Mouse (Mus musculus) midbrain, embryonic 13.5 days (tissue): Measurements from ENCODE around the gene Ints14. TPM values are rescaled to one million over a fixed set of nuclear protein-coding genes. Genes with fewer than 3 reads are reported as not detected.
A peak's percentile ranks its signal among the peaks of the same experiment; 100 is the strongest.
"Not testable (repeated sequence)": the region's sequence is repeated elsewhere in the genome, so short reads cannot be mapped to it uniquely, and the experiment has no call there.

ENCODE experiments used
- ATAC-seq: fragments of 200-750 bp; cut with Nextera tagmentation; 2 replicates; pipeline ENCODE4 v1.8.0; 2017; ENCODE audit warnings: mild to moderate bottlenecking, moderate TSS enrichment, moderate library complexity
- H3K27ac ChIP-seq: fragments of 300-500 bp; sonication (generic); 2 replicates; pipeline ENCODE4 v1.5.1; 2015; ENCODE audit warnings: inconsistent platforms, mild to moderate bottlenecking, moderate library complexity
- H3K27me3 ChIP-seq: fragments of 300-500 bp; sonication (generic); 2 replicates; pipeline ENCODE4 v1.6.1; 2015; ENCODE audit warnings: mild to moderate bottlenecking, inconsistent platforms
- H3K36me3 ChIP-seq: fragments of 300-500 bp; sonication (generic); 2 replicates; pipeline ENCODE4 v1.6.1; 2015; ENCODE audit warnings: mild to moderate bottlenecking, inconsistent platforms
- H3K4me1 ChIP-seq: fragments of 300-500 bp; sonication (generic); replicated peaks from 2 replicates; pipeline ENCODE4 v1.6.1; 2015; ENCODE audit warnings: inconsistent platforms
- H3K4me2 ChIP-seq: fragments of 300-500 bp; sonication (generic); replicated peaks from 2 replicates; pipeline ENCODE4 v1.6.1; 2015; ENCODE audit warnings: moderate library complexity, mild to moderate bottlenecking, inconsistent platforms
- H3K4me3 ChIP-seq: fragments of 300-500 bp; sonication (generic); replicated peaks from 2 replicates; pipeline ENCODE4 v1.5.1; 2015; ENCODE audit warnings: mild to moderate bottlenecking, inconsistent platforms
- H3K9ac ChIP-seq: fragments of 300-500 bp; sonication (generic); replicated peaks from 2 replicates; pipeline ENCODE4 v1.6.1; 2015; ENCODE audit warnings: mild to moderate bottlenecking, inconsistent platforms
- H3K9me3 ChIP-seq: fragments of 300-500 bp; sonication (generic); 2 replicates; pipeline ENCODE4 v1.6.1; 2016; ENCODE audit warnings: mild to moderate bottlenecking, inconsistent platforms
- WGBS: fragments of 180-500 bp; shearing (Covaris S2); methylation state at CpG from one replicate; pipeline ENCODE4 v1.1.7; 2015; 5-methylcytosine and 5-hydroxymethylcytosine counted together
- polyA plus RNA-seq: library from polyadenylated mRNA; unstranded; fragments of >200 nt; fragmentation: Nextera tagmentation; extraction: Ambion mirVana; gene quantifications from 2 replicates; pipeline ENCODE4 v1.2.1, GENCODE M21; 2015

Ints14 gene
- polyA plus RNA-seq, 1 experiment from 2014 or later, result 50.3 TPM

GRCm38 (mm10) chr9:65021887-65022579 is 61.3 kb downstream of the Ints14 start:
- Histone ChIP-seq H3K27ac (peak overlapping the region; percentile 94), H3K9ac (peak overlapping the region; percentile 99), H3K4me1 (peaks cover 50% of the 10 kb centered on the region), H3K36me3 (no peaks in the 10 kb centered on the region), H3K4me2 (peak overlapping the region; percentile 84), H3K9me3 (no peaks in the 10 kb centered on the region), H3K4me3 (peak overlapping the region; percentile 99), H3K27me3 (0 out of 2 replicates have a peak, but pooled peaks cover 12% of the 10 kb centered on the region)
- ATAC-seq, result no peak
- WGBS, result 19% methylated on average over 9 of the region's 9 CpGs

- Histone ChIP-seq H3K27me3 (0 out of 2 replicates have a peak, but pooled peaks cover 12% of the 10 kb centered on the region), H3K9ac (0 out of 2 replicates have a peak overlapping the region, but pooled peaks have one; percentile 99), H3K36me3 (no peaks in the 10 kb centered on the region), H3K4me3 (no peak overlapping the region), H3K27ac (peak overlapping the region; percentile 94; the same call in 1 of the 2 replicates), H3K4me2 (peak overlapping the region; percentile 84; the same call in 1 of the 2 replicates), H3K9me3 (no peaks in the 10 kb centered on the region), H3K4me1 (peaks cover 44% of the 10 kb centered on the region)
- no peak for ATAC-seq
- 66% methylated on average over 4 of the region's 4 CpGs for WGBS
These were observed 62.0 kb downstream of the Ints14 start for GRCm38 (mm10) chr9:65022580-65023135.

- H3K36me3 ChIP-seq, result no peaks in the 10 kb centered on the region
- WGBS, result 90% methylated on average over 3 of the region's 3 CpGs
- H3K9me3 ChIP-seq, result no peaks in the 10 kb centered on the region
- H3K27me3 ChIP-seq, result 0 out of 2 replicates have a peak, but pooled peaks cover 12% of the 10 kb centered on the region
- ATAC-seq, result no peak
- no peak overlapping the region for H3K27ac ChIP-seq
- H3K4me2 ChIP-seq, result no peak overlapping the region
- no peak overlapping the region for H3K9ac ChIP-seq
- H3K4me1 ChIP-seq, result peaks cover 36% of the 10 kb centered on the region
- no peak overlapping the region for H3K4me3 ChIP-seq
These were observed 62.7 kb downstream of the Ints14 start for GRCm38 (mm10) chr9:65023447-65023846.

GRCm38 (mm10) chr9:65027241-65027640 is 66.5 kb downstream of the Ints14 start:
- H3K27ac ChIP-seq, result no peak overlapping the region
- H3K4me2 ChIP-seq, result no peak overlapping the region
- H3K9me3 ChIP-seq, result no peaks in the 10 kb centered on the region
- no peak overlapping the region for H3K9ac ChIP-seq
- no peak for ATAC-seq
- peaks cover 11% of the 10 kb centered on the region for H3K4me1 ChIP-seq
- H3K27me3 ChIP-seq, result 0 out of 2 replicates have a peak, but pooled peaks cover 12% of the 10 kb centered on the region
- no peaks in the 10 kb centered on the region for H3K36me3 ChIP-seq
- no peak overlapping the region for H3K4me3 ChIP-seq
- 79% methylated on average over 7 of the region's 7 CpGs for WGBS

GRCm38 (mm10) chr9:65028313-65028712 is 67.6 kb downstream of the Ints14 start:
- no peak overlapping the region for H3K4me2 ChIP-seq
- WGBS, result 88% methylated on average over 5 of the region's 5 CpGs
- H3K36me3 ChIP-seq, result no peaks in the 10 kb centered on the region
- H3K9ac ChIP-seq, result no peak overlapping the region
- ATAC-seq, result no peak
- H3K4me3 ChIP-seq, result no peak overlapping the region
- H3K27ac ChIP-seq, result no peak overlapping the region
- no peaks in the 10 kb centered on the region for H3K9me3 ChIP-seq
- H3K27me3 ChIP-seq, result 0 out of 2 replicates have a peak, but pooled peaks cover 4% of the 10 kb centered on the region
- peaks cover 9% of the 10 kb centered on the region for H3K4me1 ChIP-seq

- not testable (repeated sequence) for H3K9me3 ChIP-seq
These were observed 70.7 kb downstream of the Ints14 start for GRCm38 (mm10) chr9:65031355-65031754.

GRCm38 (mm10) chr9:65031894-65032268 is 71.2 kb downstream of the Ints14 start:
- Histone ChIP-seq H3K4me1 (peaks cover 22% of the 10 kb centered on the region), H3K4me2 (no peak overlapping the region), H3K4me3 (peak overlapping the region; percentile 98), H3K27ac (no peak overlapping the region), H3K36me3 (peaks cover 10% of the 10 kb centered on the region), H3K9ac (no peak overlapping the region), H3K27me3 (no peaks in the 10 kb centered on the region), H3K9me3 (no peaks in the 10 kb centered on the region)
- WGBS, result 35% methylated on average over 4 of the region's 4 CpGs
- no peak for ATAC-seq

More at GRCm38 (mm10) chr9:65031355-65031754, 70.7 kb downstream of the Ints14 start:
- not testable (repeated sequence) for H3K27ac ChIP-seq, H3K4me2 ChIP-seq, H3K27me3 ChIP-seq, H3K4me3 ChIP-seq, H3K9ac ChIP-seq, H3K36me3 ChIP-seq, ATAC-seq
- WGBS, result 71% methylated on average over 5 of the region's 5 CpGs
- peaks cover 22% of the 10 kb centered on the region for H3K4me1 ChIP-seq

- Histone ChIP-seq H3K36me3 (peaks cover 16% of the 10 kb centered on the region), H3K27ac (peak within 1 kb of the TSS; percentile 89), H3K9ac (peak within 1 kb of the TSS; percentile 99), H3K4me1 (peaks cover 22% of the 10 kb centered on the region), H3K9me3 (no peaks in the 10 kb centered on the region), H3K4me3 (peak within 1 kb of the TSS; percentile 98), H3K27me3 (no peaks in the 10 kb centered on the region), H3K4me2 (peak within 1 kb of the TSS; percentile 98)
- WGBS, result under 1% methylated on average over 77 of the region's 85 CpGs
- ATAC-seq, result peak; percentile 95
These were observed 71.8 kb downstream of the Ints14 start, which contains the start of gene Dpp8 for GRCm38 (mm10) chr9:65032269-65033108. Gene Dpp8, plus strand, starts transcription at chr9:65032414.

GRCm38 (mm10) chr9:65036456-65036855 is 75.8 kb downstream of the Ints14 start:
- no peak overlapping the region for H3K4me3 ChIP-seq
- no peak overlapping the region for H3K27ac ChIP-seq
- no peaks in the 10 kb centered on the region for H3K9me3 ChIP-seq
- H3K4me2 ChIP-seq, result no peak overlapping the region
- no peaks in the 10 kb centered on the region for H3K27me3 ChIP-seq
- no peak for ATAC-seq
- H3K36me3 ChIP-seq, result peaks cover 52% of the 10 kb centered on the region
- WGBS, result 79% methylated on average over 1 of the region's 1 CpGs
- H3K4me1 ChIP-seq, result peaks cover 22% of the 10 kb centered on the region
- no peak overlapping the region for H3K9ac ChIP-seq
